Mouse (Mus musculus): ENCODE data around the gene Tppp2. TPM values are rescaled to one million over a fixed set of nuclear protein-coding genes. Genes with fewer than 3 reads are reported as not detected.

Tppp2 gene
- polyA plus RNA-seq, 1 experiment from 2014 or later: not detected

DNA sequence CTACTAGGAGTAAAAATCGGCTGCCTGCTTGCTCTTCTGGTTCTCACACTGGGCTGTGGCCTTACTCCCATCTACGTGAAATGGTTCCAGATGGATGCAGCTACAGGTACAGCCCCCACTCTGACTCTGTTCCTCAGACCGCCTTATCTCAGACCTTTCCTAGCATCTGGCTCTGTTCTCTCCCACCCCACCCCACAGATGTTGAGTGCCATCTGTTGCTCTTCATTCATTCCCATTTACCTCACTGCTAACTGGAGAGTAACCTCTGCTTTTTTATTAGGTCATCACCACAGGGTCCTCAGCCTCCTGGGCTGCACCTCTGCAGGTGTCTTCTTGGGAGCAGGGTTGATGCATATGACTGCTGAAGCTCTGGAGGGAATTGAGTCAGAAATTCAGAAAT, 24.4 kb upstream of the Tppp2 start:
- H3K27ac ChIP-seq: no peak overlapping the region
- H3K4me2 ChIP-seq: no peak overlapping the region
- H3K27me3 ChIP-seq: no peaks in the 10 kb centered on the region
- 64% methylated on average over 3 of the region's 3 CpGs for WGBS
- no peak overlapping the region for H3K4me3 ChIP-seq (replicated peaks)
- no peak for ATAC-seq (ENCODE audit: low FRiP score)
- no peaks in the 10 kb centered on the region for H3K4me1 ChIP-seq
- H3K9ac ChIP-seq: no peak overlapping the region
- peaks cover 51% of the 10 kb centered on the region for H3K36me3 ChIP-seq (replicated peaks)
- no peaks in the 10 kb centered on the region for H3K9me3 ChIP-seq

DNA sequence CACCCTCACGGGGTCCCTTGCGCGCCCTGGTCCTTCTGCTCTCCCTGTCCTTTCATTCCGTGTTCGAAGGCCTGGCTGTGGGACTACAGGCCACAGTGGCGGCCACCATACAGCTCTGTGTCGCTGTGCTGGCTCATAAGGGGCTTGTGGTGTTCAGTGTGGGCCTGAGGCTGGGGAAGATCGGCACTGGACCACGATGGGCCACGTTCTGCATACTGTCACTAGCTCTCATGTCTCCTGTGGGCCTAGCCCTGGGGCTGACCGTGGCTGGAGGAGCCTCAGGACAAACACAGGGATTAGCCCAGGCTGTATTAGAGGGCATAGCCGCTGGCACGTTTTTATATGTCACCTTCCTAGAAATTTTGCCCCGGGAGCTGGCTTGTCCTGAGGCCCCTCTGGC, 23.2 kb upstream of the Tppp2 start:
- Histone ChIP-seq H3K4me1 (no peaks in the 10 kb centered on the region), H3K4me3 (replicated peaks) (no peak overlapping the region), H3K27me3 (no peaks in the 10 kb centered on the region), H3K9ac (no peak overlapping the region), H3K4me2 (no peak overlapping the region), H3K9me3 (no peaks in the 10 kb centered on the region), H3K27ac (peak overlapping the region; percentile 19; the same call in 1 of the 2 replicates), H3K36me3 (replicated peaks) (peaks cover 38% of the 10 kb centered on the region)
- WGBS: 79% methylated on average over 14 of the region's 14 CpGs
- no peak for ATAC-seq (ENCODE audit: low FRiP score)

DNA sequence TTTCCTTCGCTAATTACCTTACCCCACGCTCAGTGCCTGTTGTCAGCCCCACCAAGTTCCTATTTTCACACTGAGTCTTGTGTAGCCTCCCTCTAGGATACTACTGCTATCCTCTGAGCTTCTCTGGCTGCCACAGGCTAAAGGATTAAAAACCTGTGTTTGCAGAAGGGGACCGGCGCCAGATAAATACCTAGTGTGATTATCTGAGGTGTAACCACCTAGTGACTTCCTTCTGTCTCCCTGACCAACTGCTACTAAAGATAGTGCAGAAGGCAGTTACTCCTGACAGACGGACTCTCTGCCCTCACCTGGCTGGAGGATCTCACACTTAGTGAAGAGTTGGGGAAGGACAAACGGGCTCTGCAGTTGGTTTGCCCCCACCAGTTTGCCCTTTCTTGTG, 22.2 kb upstream of the Tppp2 start:
- no peak overlapping the region for H3K4me3 ChIP-seq (replicated peaks)
- no peaks in the 10 kb centered on the region for H3K27me3 ChIP-seq
- ATAC-seq (ENCODE audit: low FRiP score): no peak
- 84% methylated on average over 6 of the region's 6 CpGs for WGBS
- no peaks in the 10 kb centered on the region for H3K9me3 ChIP-seq
- H3K4me1 ChIP-seq: no peaks in the 10 kb centered on the region
- H3K4me2 ChIP-seq: no peak overlapping the region
- H3K9ac ChIP-seq: no peak overlapping the region
- peaks cover 29% of the 10 kb centered on the region for H3K36me3 ChIP-seq (replicated peaks)
- no peak overlapping the region for H3K27ac ChIP-seq

DNA sequence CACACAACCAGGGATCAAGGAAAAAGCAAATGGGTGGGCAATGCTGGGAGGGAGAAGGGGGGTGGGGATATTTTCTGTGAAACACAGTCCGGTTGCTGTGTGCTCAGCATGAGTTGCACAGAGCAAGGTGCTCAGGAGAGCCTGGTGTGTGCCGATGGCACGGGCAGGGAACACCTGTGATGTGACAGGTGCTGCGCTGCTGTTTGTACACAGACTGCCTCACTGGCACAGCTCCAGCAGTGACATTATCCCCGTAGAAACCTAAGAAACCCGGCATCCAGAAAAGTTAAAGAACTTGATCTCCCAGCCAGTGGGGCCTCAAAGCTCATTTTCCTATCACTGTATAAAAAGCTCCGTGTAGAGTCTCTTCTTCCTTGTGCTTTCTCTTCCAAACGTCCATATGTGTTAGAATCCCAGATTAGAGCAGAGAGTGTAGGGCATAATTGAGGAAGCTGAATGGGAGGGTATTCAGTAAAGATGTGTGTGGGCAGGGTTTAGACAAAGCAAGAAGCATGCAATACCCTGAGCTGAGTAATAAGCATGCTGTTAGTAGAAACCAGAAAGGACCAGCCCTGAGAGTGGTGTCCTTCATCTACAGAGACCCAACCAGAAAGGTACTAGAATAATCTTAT, 21.6 kb upstream of the Tppp2 start:
- Histone ChIP-seq H3K4me1 (no peaks in the 10 kb centered on the region), H3K9ac (no peak overlapping the region), H3K9me3 (no peaks in the 10 kb centered on the region), H3K36me3 (replicated peaks) (peaks cover 23% of the 10 kb centered on the region), H3K4me3 (replicated peaks) (no peak overlapping the region), H3K27me3 (no peaks in the 10 kb centered on the region), H3K27ac (no peak overlapping the region), H3K4me2 (no peak overlapping the region)
- WGBS: 79% methylated on average over 8 of the region's 8 CpGs
- ATAC-seq (ENCODE audit: low FRiP score): no peak

DNA sequence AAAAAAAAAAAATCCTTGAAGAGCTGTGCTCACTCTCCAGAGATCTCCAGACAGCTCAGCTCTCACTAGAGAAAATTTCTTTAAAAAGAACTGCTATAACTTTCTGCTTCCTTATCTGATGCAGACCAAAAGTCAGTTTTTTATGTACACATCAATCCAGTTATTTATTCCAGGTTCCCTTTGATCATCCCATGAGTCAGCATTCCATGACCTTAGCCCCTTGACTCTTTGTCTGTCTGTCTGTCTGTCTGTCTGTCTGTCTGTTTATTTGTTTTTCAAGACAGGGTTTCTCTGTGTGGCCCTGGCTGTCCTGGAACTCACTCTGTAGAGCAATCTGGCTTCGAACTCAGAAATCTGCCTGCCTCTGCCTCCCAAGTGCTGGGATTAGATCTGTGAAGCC, 18.9 kb upstream of the Tppp2 start:
- Histone ChIP-seq H3K4me2 (no peak overlapping the region), H3K27ac (no peak overlapping the region), H3K27me3 (no peaks in the 10 kb centered on the region), H3K4me1 (no peaks in the 10 kb centered on the region), H3K9ac (no peak overlapping the region), H3K4me3 (replicated peaks) (no peak overlapping the region), H3K9me3 (no peaks in the 10 kb centered on the region), H3K36me3 (replicated peaks) (peaks cover 11% of the 10 kb centered on the region)
- WGBS: 97% methylated on average over 1 of the region's 1 CpGs
- ATAC-seq (ENCODE audit: low FRiP score): no peak

DNA sequence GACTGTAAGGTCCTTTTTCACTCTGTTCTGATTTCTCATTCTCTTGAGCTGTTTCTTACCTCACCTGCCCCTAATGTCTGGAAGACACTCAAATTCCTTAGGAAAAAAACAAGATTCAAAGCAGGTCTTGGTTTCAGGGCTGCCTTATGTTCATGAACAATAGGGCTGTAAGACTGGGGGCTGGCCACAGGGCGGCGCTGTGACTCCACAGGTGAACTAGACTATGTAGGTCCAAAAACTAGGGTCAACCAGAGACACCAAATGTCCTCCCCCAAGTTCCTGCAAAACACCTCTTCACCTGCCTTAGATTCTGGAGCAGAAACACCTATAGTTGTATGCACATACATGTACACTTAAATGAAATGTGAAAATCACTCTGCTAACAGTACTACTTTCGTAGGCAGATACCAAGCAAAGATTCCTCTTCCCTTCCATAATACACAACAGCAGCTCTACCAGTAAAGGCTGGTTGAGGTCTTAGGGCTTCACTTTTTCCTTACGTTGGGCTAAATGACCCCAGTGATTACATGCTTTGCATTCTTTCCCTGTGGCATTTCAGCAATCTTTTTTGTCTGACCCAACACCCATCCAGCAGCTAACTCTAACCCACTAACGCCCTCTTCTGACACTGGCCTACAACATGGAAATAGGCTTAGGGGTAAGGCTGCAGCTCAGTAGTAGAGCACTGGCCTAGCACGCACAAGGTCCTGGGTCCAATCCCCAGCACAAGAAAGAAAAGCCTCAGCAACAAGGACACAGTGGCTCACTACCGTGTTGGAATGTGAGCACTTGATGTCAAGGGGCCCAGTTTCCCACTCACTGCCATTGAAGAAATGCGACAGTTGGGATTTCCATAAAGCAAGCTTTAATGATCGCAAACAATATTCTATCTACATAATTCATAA, 15.2 kb upstream of the Tppp2 start:
- Histone ChIP-seq H3K27me3 (no peaks in the 10 kb centered on the region), H3K4me3 (replicated peaks) (no peak overlapping the region), H3K4me2 (no peak overlapping the region), H3K9ac (no peak overlapping the region), H3K9me3 (no peaks in the 10 kb centered on the region), H3K36me3 (replicated peaks) (no peaks in the 10 kb centered on the region), H3K4me1 (no peaks in the 10 kb centered on the region), H3K27ac (no peak overlapping the region)
- WGBS: 63% methylated on average over 9 of the region's 9 CpGs
- peak; percentile 66; the same call in 1 of the 2 replicates for ATAC-seq (ENCODE audit: low FRiP score)

DNA sequence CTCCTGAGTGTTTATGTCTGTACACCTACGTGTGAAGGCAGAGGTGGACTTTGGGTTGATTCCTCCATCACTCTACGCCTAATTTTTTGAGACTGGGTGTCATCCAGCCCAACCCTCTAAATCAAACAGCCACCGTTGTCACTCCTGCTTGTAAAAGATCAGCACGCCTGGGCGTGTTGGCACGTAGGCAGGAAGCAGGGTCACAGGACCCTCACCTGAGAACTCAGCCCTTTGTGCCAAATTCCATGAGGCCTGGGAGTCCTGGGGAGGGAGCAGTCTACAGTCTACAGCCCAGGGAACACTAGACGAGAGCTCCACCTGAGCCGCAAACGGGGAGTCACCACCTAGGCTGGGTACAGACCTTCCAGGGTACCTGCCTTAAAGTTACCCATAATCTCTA, 14.4 kb upstream of the Tppp2 start:
- Histone ChIP-seq H3K4me2 (no peak overlapping the region), H3K4me1 (no peaks in the 10 kb centered on the region), H3K36me3 (replicated peaks) (no peaks in the 10 kb centered on the region), H3K4me3 (replicated peaks) (no peak overlapping the region), H3K27me3 (no peaks in the 10 kb centered on the region), H3K9me3 (no peaks in the 10 kb centered on the region), H3K9ac (no peak overlapping the region), H3K27ac (no peak overlapping the region)
- ATAC-seq (ENCODE audit: low FRiP score): no peak
- WGBS: 89% methylated on average over 9 of the region's 9 CpGs

DNA sequence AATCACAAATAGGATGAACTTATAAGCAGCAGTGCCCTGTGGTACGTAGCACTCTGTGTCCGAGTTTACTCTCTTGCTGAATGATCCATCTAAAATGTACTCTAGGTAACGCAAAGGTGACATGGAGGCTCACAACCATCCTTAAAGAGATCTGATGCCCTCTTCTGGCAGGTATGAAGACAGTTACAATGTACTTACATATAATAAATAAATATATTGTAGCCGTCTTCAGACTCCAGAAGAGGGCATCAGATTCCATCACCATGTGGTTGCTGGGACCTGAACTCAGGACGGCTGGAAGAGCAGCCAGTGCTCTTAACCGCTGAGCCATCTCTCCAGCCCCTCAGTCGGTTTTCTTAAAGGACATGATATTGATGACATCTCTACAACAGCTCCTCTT, 13.5 kb upstream of the Tppp2 start:
- WGBS: 72% methylated on average over 7 of the region's 7 CpGs
- no peak for ATAC-seq (ENCODE audit: low FRiP score)
- H3K9ac ChIP-seq: no peak overlapping the region

DNA sequence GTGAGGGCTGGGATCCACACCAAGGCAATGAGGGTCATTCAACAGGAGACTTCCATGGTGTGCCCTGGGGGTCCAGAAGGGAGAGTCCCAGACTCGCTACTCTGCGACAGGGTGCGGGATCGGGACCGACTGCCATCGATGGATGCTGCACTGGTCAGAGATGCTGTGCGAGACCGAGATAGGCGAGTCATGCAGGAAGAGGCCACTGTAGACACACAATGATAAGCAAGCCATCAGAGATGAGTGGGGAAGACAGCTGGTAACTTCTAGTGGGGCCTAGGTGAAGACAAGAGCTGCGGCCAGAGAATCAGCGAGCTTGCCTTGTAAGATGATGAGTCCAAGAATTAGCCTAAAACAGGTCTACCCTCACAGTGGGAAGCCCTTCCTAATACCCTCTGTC, 12.1 kb upstream of the Tppp2 start:
- peaks cover 2% of the 10 kb centered on the region for H3K27me3 ChIP-seq
- WGBS: 97% methylated on average over 11 of the region's 11 CpGs
- no peak overlapping the region for H3K4me2 ChIP-seq
- H3K27ac ChIP-seq: no peak overlapping the region
- H3K4me1 ChIP-seq: no peaks in the 10 kb centered on the region
- H3K36me3 ChIP-seq (replicated peaks): no peaks in the 10 kb centered on the region
- no peak for ATAC-seq (ENCODE audit: low FRiP score)
- no peak overlapping the region for H3K9ac ChIP-seq
- H3K4me3 ChIP-seq (replicated peaks): no peak overlapping the region
- no peaks in the 10 kb centered on the region for H3K9me3 ChIP-seq

More for the DNA sequence above, 13.5 kb upstream of the Tppp2 start:
- Histone ChIP-seq H3K9me3 (no peaks in the 10 kb centered on the region), H3K36me3 (replicated peaks) (no peaks in the 10 kb centered on the region), H3K4me2 (no peak overlapping the region), H3K4me1 (no peaks in the 10 kb centered on the region), H3K4me3 (replicated peaks) (no peak overlapping the region), H3K27ac (no peak overlapping the region), H3K27me3 (no peaks in the 10 kb centered on the region)

DNA sequence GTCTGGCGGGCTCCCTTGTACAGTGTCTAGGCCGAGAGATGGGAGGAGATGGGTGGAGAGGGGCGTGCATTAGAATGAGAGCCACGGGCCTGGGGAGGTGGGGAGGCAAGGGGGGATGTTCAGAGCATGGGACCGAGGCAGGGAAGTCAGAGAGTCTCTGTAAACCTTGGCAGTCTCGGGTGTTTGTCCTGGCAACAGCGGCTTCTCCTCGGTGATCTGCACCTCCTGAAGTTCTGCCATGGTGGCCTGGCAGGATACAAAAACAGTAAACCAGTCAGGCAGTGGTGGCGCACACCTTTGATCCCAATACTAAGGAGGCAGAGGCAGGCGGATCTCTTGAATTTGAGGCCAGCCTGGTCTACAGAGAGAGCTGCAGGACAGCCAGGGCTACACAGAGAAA, 6.9 kb upstream of the Tppp2 start:
- Histone ChIP-seq H3K4me1 (peaks cover 27% of the 10 kb centered on the region), H3K9me3 (no peaks in the 10 kb centered on the region), H3K27ac (no peak overlapping the region), H3K9ac (no peak overlapping the region), H3K4me3 (replicated peaks) (no peak overlapping the region), H3K27me3 (peaks cover 34% of the 10 kb centered on the region), H3K4me2 (no peak overlapping the region), H3K36me3 (replicated peaks) (no peaks in the 10 kb centered on the region)
- 90% methylated on average over 10 of the region's 10 CpGs for WGBS
- ATAC-seq (ENCODE audit: low FRiP score): no peak

DNA sequence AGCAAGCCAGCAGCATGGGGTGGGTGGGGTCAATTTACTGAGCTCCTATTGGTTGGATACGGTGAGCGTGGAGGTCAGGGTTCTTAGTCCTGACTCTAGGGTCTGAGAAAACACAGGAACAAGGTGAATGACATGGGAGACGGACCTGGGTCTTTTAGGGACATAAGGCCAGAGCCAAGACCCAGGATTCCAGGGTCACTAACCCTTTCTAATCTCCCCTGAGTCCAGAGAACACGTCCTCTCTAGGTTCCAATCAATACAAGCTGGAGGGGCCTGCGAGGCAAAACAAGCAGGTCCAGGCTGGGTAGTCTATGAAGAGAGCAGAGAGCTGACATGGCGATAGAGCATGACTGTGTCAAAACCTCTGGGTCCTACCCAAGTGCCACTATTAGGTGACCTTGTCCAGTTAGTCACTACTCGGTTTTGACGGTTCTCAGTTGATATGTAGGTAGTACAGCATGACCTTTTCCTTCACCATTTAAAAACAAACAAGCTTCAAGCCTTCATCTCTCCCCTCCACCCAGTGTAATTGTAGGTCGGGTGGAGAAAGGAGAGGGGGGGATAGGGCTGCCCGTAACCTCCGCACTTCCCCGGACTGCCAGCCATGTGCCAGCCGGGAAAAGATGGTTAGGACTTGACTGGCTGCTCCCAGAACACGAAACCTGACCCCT, 5.7 kb upstream of the Tppp2 start:
- ATAC-seq (ENCODE audit: low FRiP score): peak; percentile 47
- H3K4me2 ChIP-seq: peak overlapping the region; percentile 99
- H3K27ac ChIP-seq: no peak overlapping the region
- peaks cover 27% of the 10 kb centered on the region for H3K4me1 ChIP-seq
- H3K9ac ChIP-seq: peak overlapping the region; percentile 68
- peaks cover 34% of the 10 kb centered on the region for H3K27me3 ChIP-seq
- H3K9me3 ChIP-seq: no peaks in the 10 kb centered on the region
- no peaks in the 10 kb centered on the region for H3K36me3 ChIP-seq (replicated peaks)
- WGBS: 6% methylated on average over 14 of the region's 14 CpGs
- H3K4me3 ChIP-seq (replicated peaks): peak overlapping the region; percentile 61

All from forebrain, embryonic 12.5 days (tissue).